Mouse (Mus musculus): ENCODE data around the gene Ppp2r1b.

The Ppp2r1b gene

GRCm38 (mm10) chr9:50832162-50832561, 12.9 kb upstream of the Ppp2r1b start:
- POLR2A ChIA-PET, result interaction anchor here in 1 of 4 experiments (1.0 kb wide), 1 partner anchor 1242 kb away, joined by 4 read pairs; no protein-coding TSS in a partner anchor
- CTCF ChIA-PET, result interaction anchor here in 2 of 4 experiments (1.0 to 1.2 kb wide), 2 partner anchors 31 to 330 kb away, joined by 3 read pairs; no protein-coding TSS in a partner anchor

GRCm38 (mm10) chr9:50832582-50832981, 12.5 kb upstream of the Ppp2r1b start:
- CTCF ChIA-PET, result interaction anchor here in 2 of 4 experiments (1.0 to 1.2 kb wide), 2 partner anchors 32 to 330 kb away, joined by 3 read pairs; no protein-coding TSS in a partner anchor
- POLR2A ChIA-PET, result interaction anchor here in 1 of 4 experiments (1.0 kb wide), 1 partner anchor 1241 kb away, joined by 4 read pairs; no protein-coding TSS in a partner anchor

- ChIA-PET POLR2A (interaction anchor here in 2 of 4 experiments (0.9 to 1.2 kb wide), 3 partner anchors 9 to 43 kb away, joined by 3 to 5 read pairs (median 3); no protein-coding TSS in a partner anchor), CTCF (interaction anchor here in 1 of 4 experiments (0.6 to 0.8 kb wide), 2 partner anchors 9 to 20 kb away, joined by 3 read pairs; no protein-coding TSS in a partner anchor)
Observed at GRCm38 (mm10) chr9:50833786-50834185, 11.3 kb upstream of the Ppp2r1b start.

- POLR2A ChIA-PET, result interaction anchor here in 1 of 4 experiments (1.2 to 1.3 kb wide), 2 partner anchors 11 to 33 kb away, joined by 3 to 5 read pairs; partner anchors contain the start of gene Ppp2r1b
- CTCF ChIA-PET, result no interaction called here
Observed at GRCm38 (mm10) chr9:50835068-50835705, 9.9 kb upstream of the Ppp2r1b start.

- POLR2A ChIA-PET, result interaction anchor here in 1 of 4 experiments (0.5 to 1.0 kb wide), 2 partner anchors 114 to 173 kb away, joined by 3 read pairs; partner anchors contain the start of gene Sik2
- CTCF ChIA-PET, result interaction anchor here in 1 of 4 experiments (0.6 kb wide), 1 partner anchor 1121 kb away, joined by 3 read pairs; no protein-coding TSS in a partner anchor
Observed at GRCm38 (mm10) chr9:50836097-50836496, 9.0 kb upstream of the Ppp2r1b start.

- CTCF ChIA-PET, result interaction anchor here in 2 of 4 experiments (0.6 to 1.1 kb wide), 3 partner anchors 10 to 178 kb away, joined by 3 to 6 read pairs (median 3); no protein-coding TSS in a partner anchor
Observed at GRCm38 (mm10) chr9:50841079-50841789, 3.9 kb upstream of the Ppp2r1b start.

GRCm38 (mm10) chr9:50845547-50845946, 446 bp downstream of the Ppp2r1b start:
- ChIA-PET POLR2A (interaction anchor here in 1 of 4 experiments (0.9 to 1.9 kb wide), 2 partner anchors 11 to 93 kb away, joined by 3 to 5 read pairs; no protein-coding TSS in a partner anchor), CTCF (no interaction called here)

More at GRCm38 (mm10) chr9:50841079-50841789, 3.9 kb upstream of the Ppp2r1b start:
- POLR2A ChIA-PET, result interaction anchor here in 2 of 4 experiments (0.5 to 2.1 kb wide), 4 partner anchors 9 to 370 kb away, joined by 3 to 4 read pairs (median 4); no protein-coding TSS in a partner anchor

- POLR2A ChIA-PET, result interaction anchor here in 1 of 4 experiments (1.0 to 1.9 kb wide), 2 partner anchors 11 to 12 kb away, joined by 3 to 5 read pairs; no protein-coding TSS in a partner anchor
- CTCF ChIA-PET, result no interaction called here
Observed at GRCm38 (mm10) chr9:50847133-50847532, 2.0 kb downstream of the Ppp2r1b start.

GRCm38 (mm10) chr9:50847606-50848368, 2.7 kb downstream of the Ppp2r1b start:
- CTCF ChIA-PET, result interaction anchor here in 2 of 4 experiments (0.7 to 1.1 kb wide), 3 partner anchors 62 to 319 kb away, joined by 3 read pairs; no protein-coding TSS in a partner anchor
- POLR2A ChIA-PET, result no interaction called here

GRCm38 (mm10) chr9:50848821-50849220, 3.7 kb downstream of the Ppp2r1b start:
- ChIA-PET CTCF (interaction anchor here in 3 of 4 experiments (0.6 to 3.0 kb wide), 5 partner anchors 46 to 304 kb away, joined by 3 to 8 read pairs (median 7); no protein-coding TSS in a partner anchor), POLR2A (interaction anchor here in 2 of 4 experiments (0.7 to 2.1 kb wide), 2 partner anchors 18 to 159 kb away, joined by 4 to 11 read pairs; partner anchors contain the start of gene Sik2 (in 1 of the 2))

GRCm38 (mm10) chr9:50849249-50849648, 4.1 kb downstream of the Ppp2r1b start:
- ChIA-PET CTCF (interaction anchor here in 3 of 4 experiments (0.6 to 3.0 kb wide), 5 partner anchors 46 to 313 kb away, joined by 3 to 8 read pairs (median 7); no protein-coding TSS in a partner anchor), POLR2A (interaction anchor here in 1 of 4 experiments (2.1 kb wide), 1 partner anchor 159 kb away, joined by 11 read pairs; the partner anchor contains the start of gene Sik2)

GRCm38 (mm10) chr9:50849755-50850154, 4.7 kb downstream of the Ppp2r1b start:
- POLR2A ChIA-PET, result interaction anchor here in 2 of 4 experiments (0.6 to 2.1 kb wide), 5 partner anchors 9 to 158 kb away, joined by 3 to 11 read pairs (median 3); partner anchors contain the start of gene Sik2 (in 1 of the 2)
- CTCF ChIA-PET, result interaction anchor here in 3 of 4 experiments (0.7 to 3.0 kb wide), 5 partner anchors 49 to 312 kb away, joined by 3 to 8 read pairs (median 4); no protein-coding TSS in a partner anchor

GRCm38 (mm10) chr9:50850271-50850670, 5.2 kb downstream of the Ppp2r1b start:
- CTCF ChIA-PET, result interaction anchor here (0.5 to 3.0 kb wide), 10 partner anchors 32 to 312 kb away, joined by 3 to 10 read pairs (median 4); no protein-coding TSS in a partner anchor
- POLR2A ChIA-PET, result interaction anchor here in 2 of 4 experiments (0.6 to 2.1 kb wide), 5 partner anchors 10 to 158 kb away, joined by 3 to 11 read pairs (median 3); partner anchors contain the start of gene Sik2 (in 1 of the 2)

GRCm38 (mm10) chr9:50850713-50851112, 5.6 kb downstream of the Ppp2r1b start:
- POLR2A ChIA-PET, result interaction anchor here in 2 of 4 experiments (0.7 to 2.1 kb wide), 5 partner anchors 8 to 157 kb away, joined by 3 to 11 read pairs (median 3); partner anchors contain the start of gene Sik2 (in 1 of the 2)
- CTCF ChIA-PET, result interaction anchor here (0.5 to 3.0 kb wide), 13 partner anchors 9 to 428 kb away, joined by 3 to 10 read pairs (median 4); partner anchors contain the start of gene Colca2 (in 1 of the 4)

- CTCF ChIA-PET, result interaction anchor here in 3 of 4 experiments (0.7 to 1.6 kb wide), 5 partner anchors 9 to 300 kb away, joined by 3 to 5 read pairs (median 3); no protein-coding TSS in a partner anchor
- POLR2A ChIA-PET, result interaction anchor here in 2 of 4 experiments (0.7 to 5.5 kb wide), 6 partner anchors 9 to 154 kb away, joined by 3 to 48 read pairs (median 4); no protein-coding TSS in a partner anchor
Observed at GRCm38 (mm10) chr9:50852634-50853349, 7.7 kb downstream of the Ppp2r1b start.

GRCm38 (mm10) chr9:50854376-50854775, 9.3 kb downstream of the Ppp2r1b start:
- CTCF ChIA-PET, result interaction anchor here in 3 of 4 experiments (0.6 to 1.1 kb wide), 6 partner anchors 15 to 248 kb away, joined by 3 to 20 read pairs (median 4); partner anchors contain the start of gene 4833427G06Rik (in 1 of the 3)

More at GRCm38 (mm10) chr9:50854376-50854775, 9.3 kb downstream of the Ppp2r1b start:
- POLR2A ChIA-PET, result interaction anchor here (0.6 to 5.5 kb wide), 12 partner anchors 10 to 221 kb away, joined by 3 to 48 read pairs (median 4); partner anchors contain the start of genes 2310030G06Rik (in 1 of the 4) and Dixdc1 (in 1 of the 4)

Measured in embryonic stem cell, embryonic (primary cell).